Mouse (Mus musculus) cerebellum, adult 9-10 months (tissue): ENCODE measurements around the gene Klri1.
"Not testable (repeated sequence)": the region's sequence is repeated elsewhere in the genome, so short reads cannot be mapped to it uniquely, and the experiment has no call there.

Experiments
- DNase-seq: peaks from one replicate; pipeline ENCODE4 v3.0.0; 2022

Klri1 gene

DNA sequence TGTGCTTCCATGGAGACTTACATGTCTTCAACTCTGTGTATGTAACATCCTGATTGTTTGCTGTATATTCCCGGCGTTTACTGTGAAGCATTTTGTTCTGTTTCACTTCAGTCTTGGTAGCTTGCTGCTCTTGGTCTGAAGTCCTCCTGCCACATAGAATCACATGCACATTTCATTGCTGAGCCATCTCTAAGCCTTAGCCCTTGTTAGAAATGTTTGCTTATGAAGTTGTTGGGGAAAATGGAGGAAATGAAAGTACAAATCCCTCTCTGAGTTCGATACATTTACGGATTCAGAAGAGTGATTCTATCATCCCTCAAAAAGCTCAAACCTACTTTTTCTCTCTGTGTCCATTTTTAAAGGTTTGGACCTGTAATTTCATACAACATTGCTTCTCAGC lies at the start of gene Klri1:
Klri1 (minus strand) TSS at position 101 of the 400 bp plus-strand sequence.
- no peak for DNase-seq

DNA sequence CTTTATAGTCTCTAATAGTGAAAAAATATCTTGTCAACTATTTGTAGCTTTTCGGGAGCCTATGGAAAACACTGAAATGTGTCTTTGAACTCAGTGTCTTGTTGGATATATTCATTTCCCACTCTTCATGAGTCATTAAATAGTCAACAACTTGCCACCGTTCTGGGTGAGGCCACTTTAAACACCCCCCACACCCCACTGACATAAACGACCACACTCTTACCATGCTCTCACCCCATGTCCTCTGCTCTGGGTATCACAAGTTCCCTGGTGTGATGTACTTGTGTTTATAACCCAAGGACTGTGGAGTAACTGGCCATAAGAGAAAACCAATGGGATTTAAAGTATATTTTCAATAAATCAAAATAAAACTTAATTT lies 30.7 kb upstream of the Klri1 start:
- DNase-seq = no peak

DNA sequence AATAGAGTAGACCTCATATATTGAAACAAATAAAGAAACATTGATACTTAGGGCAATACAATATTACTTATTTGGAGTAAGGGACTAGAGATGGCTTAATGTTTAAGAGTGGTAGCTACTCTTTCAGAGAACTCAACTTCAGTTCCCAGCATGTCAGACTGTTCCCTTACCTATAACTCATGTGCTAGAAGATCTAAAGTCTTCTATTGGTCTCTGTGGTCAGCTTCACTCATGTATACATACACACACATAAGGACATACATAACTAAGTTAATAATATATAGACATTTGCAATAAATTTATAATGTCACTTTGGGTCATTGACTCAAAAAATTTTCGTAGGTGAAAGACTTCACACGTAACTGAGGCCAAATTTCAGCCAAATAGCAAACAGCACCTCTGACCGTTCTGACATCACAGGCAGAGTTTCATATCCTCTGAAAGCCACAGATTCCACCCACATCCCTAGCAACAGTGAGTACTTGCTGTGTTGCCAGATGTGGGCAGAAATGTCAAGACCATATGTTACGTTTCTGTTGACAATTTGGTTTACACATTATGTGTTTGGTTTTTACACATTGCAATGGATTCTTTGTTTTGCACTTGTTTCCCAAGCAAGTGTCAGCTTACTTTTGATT lies 30.2 kb upstream of the Klri1 start:
- no peak for DNase-seq

DNA sequence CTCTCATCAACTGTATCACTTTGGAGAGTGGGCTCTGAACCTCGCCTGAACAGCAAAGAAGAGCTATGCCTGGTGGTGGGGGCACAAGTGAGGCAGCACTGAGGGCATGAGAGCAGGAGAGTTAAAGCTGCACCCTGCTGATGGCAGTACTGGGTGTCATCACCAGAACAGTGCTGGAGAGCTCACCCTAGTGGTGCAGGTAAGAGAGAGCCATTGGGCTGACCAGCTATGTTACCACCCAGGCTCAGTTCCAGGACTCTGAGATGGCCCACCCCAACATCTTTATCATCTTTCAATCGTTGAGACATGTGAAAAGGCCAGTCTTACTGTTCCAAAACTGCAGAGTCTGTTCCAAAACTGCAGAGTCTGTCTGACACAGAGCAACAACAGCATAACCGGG lies 29.2 kb upstream of the Klri1 start:
- DNase-seq = no peak

DNA sequence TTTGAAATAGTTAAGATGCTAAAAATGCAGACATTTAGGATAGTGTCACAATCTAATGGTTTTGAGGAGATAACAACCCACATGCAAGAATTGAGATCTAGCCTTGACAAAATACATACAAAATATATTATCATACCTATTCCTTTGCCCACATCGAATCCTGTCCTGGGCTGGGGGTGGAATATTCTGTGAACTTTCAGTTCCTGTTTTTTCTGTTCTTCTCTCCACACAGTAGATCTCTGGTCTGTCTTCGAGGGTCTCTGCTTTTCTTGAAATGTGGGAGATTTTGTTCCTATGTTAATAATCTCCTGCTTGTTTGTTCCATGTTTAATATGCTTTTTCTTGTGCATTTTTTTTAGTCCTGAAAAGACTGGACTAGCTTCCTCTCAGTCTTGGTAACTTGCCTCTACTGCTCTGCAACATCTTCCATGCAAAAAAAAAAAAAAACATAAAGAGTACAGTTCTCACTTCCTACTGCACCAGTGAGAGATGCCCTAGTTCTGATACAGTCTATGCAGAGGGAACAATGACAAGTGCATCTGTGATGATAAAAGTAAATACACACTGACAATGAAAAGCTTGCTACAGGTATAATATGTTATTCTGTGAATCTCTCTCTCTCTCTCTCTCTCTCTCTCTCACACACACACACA lies 23.3 kb upstream of the Klri1 start, which contains the start of gene Klri2:
Klri2 (minus strand) TSS at position 416 of the 653 bp plus-strand sequence.
- DNase-seq = no peak

DNA sequence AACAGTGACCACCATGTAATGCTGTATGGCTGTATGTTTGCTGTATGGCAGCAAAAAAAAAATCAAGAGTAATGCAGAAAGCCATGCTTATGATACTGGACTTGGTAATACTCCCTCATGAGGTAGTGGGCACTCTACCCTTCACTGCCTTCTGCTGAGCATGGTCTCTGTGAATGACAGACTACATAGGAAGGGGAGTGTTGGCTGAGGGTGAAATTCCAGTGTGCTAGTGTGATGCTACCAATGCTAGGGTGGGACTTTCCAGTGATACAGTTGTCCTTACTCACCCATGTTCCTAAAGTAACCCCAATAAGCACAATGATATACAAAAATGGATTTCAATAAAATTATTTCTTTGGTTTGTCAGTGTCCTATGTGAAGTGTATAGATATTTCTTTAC lies 19.5 kb upstream of the Klri1 start:
- no peak for DNase-seq

DNA sequence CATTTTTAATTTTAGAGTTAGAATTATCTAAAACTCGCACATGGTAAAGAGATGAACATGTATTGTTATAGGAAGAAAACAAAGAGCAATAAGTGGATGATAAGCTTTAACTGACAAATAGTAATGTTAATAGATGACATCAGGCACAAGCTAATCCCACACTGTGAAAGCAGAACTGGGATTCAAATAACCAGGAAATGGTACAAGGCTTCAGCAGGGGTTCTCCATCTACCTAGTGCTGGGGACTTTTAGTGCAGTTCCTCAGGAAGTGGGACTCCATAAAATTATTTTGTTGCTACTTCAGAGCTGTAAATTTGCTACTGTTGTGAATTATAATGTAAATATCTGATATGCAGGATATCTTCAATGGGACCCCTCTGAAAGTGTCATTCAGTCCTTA lies 10.3 kb upstream of the Klri1 start:
- DNase-seq = no peak

DNA sequence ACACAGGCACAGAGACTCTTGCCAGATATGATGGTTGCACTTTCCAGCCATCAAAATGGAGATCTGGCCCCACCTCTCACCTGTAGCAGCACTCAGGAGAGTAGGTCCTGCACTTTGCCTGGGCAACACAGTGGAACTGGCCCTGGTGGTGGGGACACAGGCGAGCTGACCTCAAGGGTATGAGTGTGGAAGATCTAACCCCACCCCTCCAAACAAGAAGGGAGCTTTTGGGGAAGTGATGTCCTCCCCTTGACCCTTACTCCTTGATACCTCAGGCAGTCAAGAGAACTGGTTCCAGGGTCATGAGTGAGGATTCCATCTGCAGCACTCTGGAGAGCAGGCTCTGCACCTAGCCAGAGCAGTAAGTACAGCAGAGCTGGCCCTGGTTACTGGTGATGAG lies 4.5 kb upstream of the Klri1 start:
- DNase-seq = no peak

DNA sequence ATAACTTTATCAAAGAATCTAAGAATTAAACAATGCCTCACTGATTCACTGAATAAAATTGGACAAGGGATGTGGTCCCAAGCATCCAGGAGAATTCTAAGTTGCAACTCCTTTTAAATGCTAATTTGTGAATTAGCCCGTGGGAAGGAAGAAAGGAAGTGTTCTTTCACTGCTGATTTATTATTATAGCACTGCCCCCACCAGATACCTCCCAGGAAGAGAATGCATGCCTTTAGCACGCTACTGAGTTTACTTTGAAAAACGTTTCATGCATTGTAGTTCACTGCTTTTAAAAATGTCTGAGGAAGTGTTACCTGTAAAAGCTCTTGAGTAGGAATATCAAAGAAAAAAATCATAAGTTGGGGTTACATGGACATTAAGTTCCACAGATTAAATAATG lies 3.6 kb upstream of the Klri1 start:
- no peak for DNase-seq

DNA sequence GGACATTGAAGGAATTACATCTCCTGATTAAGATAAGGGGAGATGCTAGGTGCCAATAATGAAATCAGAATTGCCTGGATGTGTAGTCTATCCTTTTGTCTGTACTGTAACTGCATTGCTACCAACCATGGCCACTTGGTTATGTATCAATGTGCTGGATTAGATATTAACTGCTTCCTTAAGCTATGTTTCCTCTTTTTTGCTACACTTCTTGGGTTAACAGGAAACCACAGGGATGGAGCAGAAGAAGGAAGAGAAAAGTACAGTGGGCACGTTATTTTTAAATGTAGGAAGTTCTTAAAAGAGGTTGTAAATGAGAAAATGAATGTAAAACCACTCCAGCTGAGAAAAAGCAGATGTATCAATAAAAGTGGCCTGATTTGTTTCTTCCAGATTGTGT lies 3.4 kb downstream of the Klri1 start:
- no peak for DNase-seq

DNA sequence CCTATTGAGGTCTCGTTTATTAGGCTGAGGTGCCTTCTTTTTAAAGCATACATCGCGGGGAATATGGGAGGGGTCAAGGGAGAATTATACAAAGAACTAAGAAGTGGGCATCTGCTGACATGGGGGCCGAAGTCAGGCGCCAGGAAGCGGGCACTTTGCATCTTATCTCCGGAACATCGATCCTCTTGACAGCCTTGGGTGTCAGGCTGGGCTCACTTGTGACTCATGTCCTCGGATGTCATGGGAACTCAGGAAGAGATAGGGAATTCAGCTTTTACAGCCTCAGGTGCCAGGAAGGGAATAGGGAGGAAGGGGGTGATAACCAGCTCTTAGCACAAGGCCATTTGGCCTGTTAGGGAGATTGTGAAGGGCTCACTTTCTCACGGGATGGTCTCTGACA lies 25.5 kb downstream of the Klri1 start:
- not testable (repeated sequence) for DNase-seq

DNA sequence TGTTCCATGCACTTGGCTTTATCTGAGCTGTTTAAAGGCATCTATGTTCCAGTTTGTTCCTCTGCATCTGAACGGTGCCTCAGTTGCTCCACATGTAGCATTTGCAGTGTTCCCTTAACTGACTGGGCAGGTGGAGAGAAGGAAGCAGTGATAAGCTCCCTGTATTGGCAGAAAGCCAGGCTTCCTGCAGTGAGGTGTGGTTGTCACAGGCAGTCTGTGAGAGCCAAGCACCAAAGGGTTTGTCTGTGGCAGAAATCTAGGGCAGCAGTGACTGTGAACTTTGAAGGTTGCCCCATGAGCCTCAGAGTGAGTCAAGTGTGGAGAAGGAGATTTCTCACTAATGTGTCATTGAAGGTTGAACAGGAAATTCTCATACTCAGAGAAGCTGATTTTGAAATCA lies 36.6 kb downstream of the Klri1 start:
- no peak for DNase-seq

DNA sequence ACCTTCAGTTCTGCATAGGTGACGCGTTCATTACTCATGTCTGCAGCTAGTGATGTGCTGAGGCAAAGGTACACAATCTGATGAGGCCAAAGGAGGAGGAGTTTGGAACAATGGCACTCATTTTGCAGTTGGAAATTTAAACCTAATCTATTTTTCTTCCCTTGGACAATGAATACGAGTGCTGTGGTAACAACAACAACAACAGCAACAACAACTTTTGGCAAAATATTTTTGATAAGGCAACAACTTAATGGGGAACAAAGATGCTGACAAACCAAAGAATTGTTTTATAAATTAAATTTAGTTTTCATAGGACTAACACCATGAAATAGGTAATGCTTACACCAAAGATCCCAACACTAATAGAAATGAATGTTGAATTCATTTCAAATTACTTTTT lies 38.1 kb downstream of the Klri1 start, which contains the start of gene Klrc1:
Klrc1 (minus strand) TSS at position 101 of the 400 bp plus-strand sequence.
- no peak for DNase-seq

DNA sequence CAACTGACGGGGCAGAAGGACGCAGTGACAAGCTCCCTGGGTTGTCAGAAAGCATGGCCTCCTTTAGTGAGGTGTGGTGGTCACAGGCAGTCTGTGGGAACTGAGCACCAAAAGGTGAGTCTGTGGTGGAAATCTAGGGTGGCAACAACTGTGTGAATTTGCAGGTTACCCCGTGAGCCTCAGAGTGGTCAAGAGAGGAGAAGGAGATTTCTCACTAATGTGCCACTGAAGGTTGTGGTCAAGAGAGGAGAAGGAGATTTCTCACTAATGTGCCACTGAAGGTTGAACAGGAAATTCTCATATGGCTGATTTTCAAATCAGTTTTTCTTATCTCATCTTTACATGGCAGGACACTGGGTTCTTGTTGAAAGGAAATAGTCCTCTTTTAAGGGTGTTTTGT lies 55.6 kb downstream of the Klri1 start:
- DNase-seq = not testable (repeated sequence)

DNA sequence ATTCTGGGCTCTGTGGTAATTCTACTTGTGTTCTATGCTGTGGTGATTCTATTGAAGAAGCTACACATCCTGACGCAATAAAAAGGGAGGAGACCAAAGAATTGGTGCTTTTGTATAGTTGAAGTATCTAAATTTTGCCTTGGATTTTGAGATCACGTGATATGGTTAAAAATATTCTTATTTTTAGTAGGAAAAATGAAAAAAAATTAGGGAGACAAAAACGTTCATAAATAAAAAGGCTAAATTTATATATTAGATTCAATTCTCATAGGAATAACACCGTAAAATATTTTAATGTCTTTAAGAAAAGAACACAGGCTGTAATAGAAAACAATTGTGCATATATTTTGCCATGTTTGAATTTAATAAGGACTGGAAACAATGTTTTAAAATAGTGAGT lies 56.3 kb downstream of the Klri1 start, which contains the start of gene Klrc2:
Klrc2 (minus strand) TSS at position 101 of the 400 bp plus-strand sequence.
- not testable (repeated sequence) for DNase-seq
